Comparison of ENCODE assay signal across 18 mouse cellular contexts in the genomic region with DNA sequence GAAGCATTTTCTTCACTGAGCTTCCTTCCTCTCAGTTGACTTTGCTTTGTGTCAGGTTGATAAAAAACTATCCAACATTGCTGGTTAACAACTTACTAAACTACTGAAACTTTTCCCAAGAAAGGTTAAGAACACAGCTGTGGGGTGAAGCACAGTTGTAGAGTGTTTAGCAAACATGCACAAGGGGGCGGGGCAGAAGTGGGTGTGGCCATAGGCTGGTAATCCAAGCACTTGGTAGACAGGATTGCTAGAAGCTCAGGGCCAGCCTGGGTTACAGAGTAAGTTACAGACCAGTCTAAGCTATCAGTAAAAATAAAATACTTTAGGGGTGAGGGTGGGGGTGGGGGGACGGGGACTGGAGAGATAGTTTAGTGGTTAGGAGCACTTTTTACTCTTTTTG. TPM values are rescaled to one million over a fixed set of nuclear protein-coding genes. Genes with fewer than 3 reads are reported as not detected.
"Had no signal": no experiment of that assay in that cellular context is flagged by ENCODE, and none has a peak within 500 bp of the region (broad histone marks: within the 10 kb centered on the region; RNA-seq: fewer than 3 reads in every experiment).

No protein-coding gene starts in this region.

- H3K4me1 ChIP-seq: intestine, embryonic 15.5 days; liver, embryonic 12.5 days; liver, embryonic 15.5 days; neural tube, embryonic 12.5 days; neural tube, embryonic 15.5 days; stomach, embryonic 15.5 days had no signal

- H3K27ac ChIP-seq: intestine, embryonic 15.5 days; left cerebral cortex, adult 2 months; liver, embryonic 12.5 days; liver, embryonic 15.5 days; neural tube, embryonic 12.5 days; neural tube, embryonic 15.5 days; stomach, embryonic 15.5 days had no signal

- ATAC-seq: hindbrain, embryonic 16.5 days; intestine, embryonic 15.5 days; liver, embryonic 12.5 days had no signal

- H3K36me3 ChIP-seq: intestine, embryonic 15.5 days; liver, embryonic 12.5 days; liver, embryonic 15.5 days; neural tube, embryonic 12.5 days; neural tube, embryonic 15.5 days; stomach, embryonic 15.5 days had no signal

- DNase-seq: kidney, adult 11 months; layer of hippocampus, postnatal 36 days; lung, adult 18-20 months; midbrain, embryonic 14.5 days; retina, postnatal 1 day; right cerebral cortex, postnatal 25 days; spleen, adult 18-20 months had no signal

- H3K27me3 ChIP-seq: intestine, embryonic 15.5 days; neural tube, embryonic 12.5 days; neural tube, embryonic 15.5 days; stomach, embryonic 15.5 days had no signal

- H3K9ac ChIP-seq: intestine, embryonic 15.5 days; liver, embryonic 12.5 days; liver, embryonic 15.5 days; neural tube, embryonic 12.5 days; neural tube, embryonic 15.5 days; stomach, embryonic 15.5 days had no signal

- H3K4me3 ChIP-seq: intestine, embryonic 15.5 days; left cerebral cortex, adult 2 months; liver, embryonic 12.5 days; liver, embryonic 15.5 days; neural tube, embryonic 12.5 days; neural tube, embryonic 15.5 days; stomach, embryonic 15.5 days had no signal

- H3K9me3 ChIP-seq: intestine, embryonic 15.5 days; liver, embryonic 12.5 days; liver, embryonic 15.5 days; neural tube, embryonic 12.5 days; neural tube, embryonic 15.5 days; stomach, embryonic 15.5 days had no signal

- H3K4me2 ChIP-seq: intestine, embryonic 15.5 days; liver, embryonic 12.5 days; liver, embryonic 15.5 days; midbrain, embryonic 11.5 days; neural tube, embryonic 12.5 days; neural tube, embryonic 15.5 days; stomach, embryonic 15.5 days had no signal

RNA-seq across cellular contexts. Expression of a gene that starts 10.4 kb away (rescaled TPM):
- polyA plus RNA-seq: hindbrain, embryonic 16.5 days; limb, embryonic 11.5 days; limb, embryonic 14.5 days; midbrain, embryonic 14.5 days; neural tube, embryonic 12.5 days; neural tube, embryonic 15.5 days had no signal
